33 mouse cellular contexts compared by ENCODE assay signal in the genomic region with DNA sequence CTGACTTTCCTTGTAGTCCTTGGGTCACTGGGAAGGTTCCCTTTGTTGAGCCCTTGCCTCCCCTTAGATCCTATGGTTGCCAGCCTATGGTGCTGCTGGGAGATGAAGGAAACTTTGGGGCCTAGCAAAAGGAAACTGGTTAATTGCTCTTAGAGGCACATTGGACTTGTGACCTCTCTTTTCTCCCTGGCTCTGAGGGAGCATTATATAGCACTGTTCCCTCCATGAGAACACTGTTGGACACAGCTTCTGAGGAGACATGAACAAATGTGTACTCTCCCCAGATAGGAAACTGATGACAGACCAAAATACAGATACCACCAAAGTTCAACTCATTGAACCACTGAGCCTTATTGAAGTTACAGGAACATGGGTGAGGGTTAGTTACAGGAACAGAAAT. TPM values are rescaled to one million over a fixed set of nuclear protein-coding genes. Genes with fewer than 3 reads are reported as not detected.
"Had no signal": no experiment of that assay in that cellular context is flagged by ENCODE, and none has a peak within 500 bp of the region (broad histone marks: within the 10 kb centered on the region; RNA-seq: fewer than 3 reads in every experiment).

No protein-coding gene starts in this region.

- ATAC-seq: liver, embryonic 12.5 days; liver, postnatal 0 days; lung, postnatal 0 days; midbrain, embryonic 13.5 days; midbrain, embryonic 15.5 days; midbrain, embryonic 16.5 days had no signal

- H3K27me3 ChIP-seq: limb, embryonic 12.5 days; limb, embryonic 13.5 days; limb, embryonic 15.5 days; liver, embryonic 12.5 days; liver, embryonic 13.5 days; liver, embryonic 15.5 days; lung, embryonic 15.5 days; midbrain, embryonic 13.5 days; midbrain, embryonic 15.5 days; neural tube, embryonic 12.5 days had no signal

- H3K36me3 ChIP-seq: limb, embryonic 10.5 days; limb, embryonic 12.5 days; limb, embryonic 13.5 days; limb, embryonic 15.5 days; liver, embryonic 12.5 days; liver, embryonic 13.5 days; liver, embryonic 15.5 days; lung, embryonic 15.5 days; midbrain, embryonic 10.5 days; midbrain, embryonic 12.5 days; midbrain, embryonic 13.5 days; midbrain, embryonic 15.5 days; neural tube, embryonic 12.5 days had no signal

- H3K4me1 ChIP-seq: limb, embryonic 12.5 days; limb, embryonic 15.5 days; liver, embryonic 12.5 days; liver, embryonic 13.5 days; liver, embryonic 15.5 days; lung, embryonic 15.5 days; midbrain, embryonic 10.5 days; midbrain, embryonic 12.5 days; midbrain, embryonic 13.5 days; midbrain, embryonic 15.5 days; neural tube, embryonic 12.5 days had no signal

- H3K27ac ChIP-seq: limb, embryonic 10.5 days; limb, embryonic 12.5 days; limb, embryonic 13.5 days; limb, embryonic 15.5 days; liver, embryonic 12.5 days; liver, embryonic 13.5 days; liver, embryonic 14.5 days; liver, embryonic 15.5 days; lung, embryonic 15.5 days; macrophage; midbrain, embryonic 10.5 days; midbrain, embryonic 12.5 days; midbrain, embryonic 13.5 days; midbrain, embryonic 15.5 days; neural tube, embryonic 12.5 days had no signal

- DNase-seq: left cerebral cortex, postnatal 4 days; liver, embryonic 13.5 days; lung, adult 18-20 months; lung, adult 2 months; lung, embryonic 14.5 days; lung, postnatal 10 days; lung, postnatal 36 days; lung, postnatal 4 days; midbrain, embryonic 14.5 days had no signal

- H3K4me3 ChIP-seq: limb, embryonic 10.5 days; limb, embryonic 12.5 days; limb, embryonic 13.5 days; limb, embryonic 15.5 days; liver, embryonic 12.5 days; liver, embryonic 13.5 days; liver, embryonic 15.5 days; lung, embryonic 15.5 days; megakaryocyte, embryonic 14.5 days; midbrain, embryonic 10.5 days; midbrain, embryonic 12.5 days; midbrain, embryonic 13.5 days; midbrain, embryonic 15.5 days; myocyte; neural tube, embryonic 12.5 days had no signal

- H3K9me3 ChIP-seq: limb, embryonic 10.5 days; limb, embryonic 12.5 days; limb, embryonic 13.5 days; limb, embryonic 15.5 days; liver, embryonic 12.5 days; liver, embryonic 13.5 days; liver, embryonic 15.5 days; lung, embryonic 15.5 days; midbrain, embryonic 10.5 days; midbrain, embryonic 12.5 days; midbrain, embryonic 13.5 days; midbrain, embryonic 15.5 days; neural tube, embryonic 12.5 days had no signal

- H3K4me2 ChIP-seq: limb, embryonic 12.5 days; limb, embryonic 13.5 days; limb, embryonic 15.5 days; liver, embryonic 11.5 days; liver, embryonic 12.5 days; liver, embryonic 13.5 days; liver, embryonic 15.5 days; lung, embryonic 14.5 days; lung, embryonic 15.5 days; midbrain, embryonic 11.5 days; midbrain, embryonic 12.5 days; midbrain, embryonic 13.5 days; midbrain, embryonic 15.5 days; neural tube, embryonic 12.5 days had no signal

- H3K9ac ChIP-seq: limb, embryonic 12.5 days; limb, embryonic 13.5 days; limb, embryonic 15.5 days; liver, embryonic 12.5 days; liver, embryonic 13.5 days; liver, embryonic 14.5 days; liver, embryonic 15.5 days; liver, postnatal 0 days; lung, embryonic 14.5 days; lung, embryonic 15.5 days; midbrain, embryonic 12.5 days; midbrain, embryonic 13.5 days; midbrain, embryonic 15.5 days; neural tube, embryonic 12.5 days had no signal

RNA-seq across cellular contexts. Expression of gene Pla2g3, which starts 12.6 kb away (rescaled TPM):
- total RNA-seq: liver, adult 2 months; megakaryocyte progenitor cell, adult 5-6 weeks had no signal
- polyA plus RNA-seq: macrophage had no signal

RNA-seq across cellular contexts. Expression of gene Inpp5j, which starts 29.1 kb away (rescaled TPM):
- total RNA-seq: liver, adult 2 months; megakaryocyte-erythroid progenitor cell, adult 5-6 weeks had no signal
- polyA plus RNA-seq: limb, embryonic 12.5 days had no signal

RNA-seq across cellular contexts. Expression of gene Selenom, which starts 39.0 kb away (rescaled TPM):
- total RNA-seq: megakaryocyte-erythroid progenitor cell, adult 5-6 weeks had no signal
